Mouse (Mus musculus) hindbrain, postnatal 0 days (tissue): ENCODE measurements around the gene Abcg8. TPM values are rescaled to one million over a fixed set of nuclear protein-coding genes. Genes with fewer than 3 reads are reported as not detected.

Source experiments
- ATAC-seq: fragments of 200-750 bp; cut with Nextera tagmentation; 2 replicates; pipeline ENCODE4 v1.8.0; 2017; ENCODE audit warnings: mild to moderate bottlenecking, moderate TSS enrichment, moderate library complexity
- DNase-seq: peaks from one replicate; pipeline ENCODE4 v3.0.0-alpha.2; 2015; ENCODE audit warnings: low spot score
- H3K27ac ChIP-seq: fragments of 300-500 bp; sonication (generic); 2 replicates; pipeline ENCODE4 v1.5.1; 2014; ENCODE audit warnings: mild to moderate bottlenecking
- H3K27me3 ChIP-seq: fragments of 300-500 bp; sonication (generic); 2 replicates; pipeline ENCODE4 v1.6.1; 2014; ENCODE audit warnings: low read length, mixed read lengths; ENCODE audit not compliant: insufficient read depth
- H3K36me3 ChIP-seq: fragments of 300-500 bp; sonication (generic); 2 replicates; pipeline ENCODE4 v1.6.1; 2014; ENCODE audit warnings: low read length, mixed read lengths; ENCODE audit not compliant: insufficient read depth
- H3K4me1 ChIP-seq: fragments of 300-500 bp; sonication (generic); 2 replicates; pipeline ENCODE4 v1.6.1; 2014; ENCODE audit warnings: antibody characterized with exemption, low read length, mixed read lengths; ENCODE audit not compliant: insufficient read depth
- H3K4me2 ChIP-seq: fragments of 300-500 bp; sonication (generic); 2 replicates; pipeline ENCODE4 v1.6.1; 2014; ENCODE audit warnings: low read depth, mild to moderate bottlenecking, low read length, moderate library complexity, mixed read lengths
- H3K4me3 ChIP-seq: fragments of 300-500 bp; sonication (generic); 2 replicates; pipeline ENCODE4 v1.5.1; 2014; ENCODE audit warnings: low read length
- H3K9ac ChIP-seq: fragments of 300-500 bp; sonication (generic); replicated peaks from 2 replicates; pipeline ENCODE4 v1.6.1; 2014; ENCODE audit warnings: mild to moderate bottlenecking, low read length, moderate library complexity, mixed read lengths
- H3K9me3 ChIP-seq: fragments of 300-500 bp; sonication (generic); 2 replicates; pipeline ENCODE4 v1.6.1; 2016; ENCODE audit warnings: low read length, mixed read lengths
- CTCF ChIP-seq: IDR thresholded peaks from 2 replicates; pipeline ENCODE4 v1.5.1; 2016; ENCODE audit warnings: antibody characterized with exemption, control low read depth, low read depth
- WGBS: fragments of 180-500 bp; shearing (Covaris S2); extraction: QIAGEN DNeasy Blood & Tissue Kit; methylation state at CpG from one replicate; pipeline ENCODE4 v1.1.7; 2014; 5-methylcytosine and 5-hydroxymethylcytosine counted together
- polyA plus RNA-seq: library from polyadenylated mRNA; unstranded; fragments of >200 nt; fragmentation: Nextera tagmentation; extraction: Ambion mirVana; gene quantifications from 2 replicates; pipeline ENCODE4 v1.2.1, GENCODE M21; 2015
- total RNA-seq: library from RNA; depleted of rRNA; stranded (reverse); fragments of >200 nt; gene quantifications from 2 replicates; pipeline ENCODE4 v1.2.3, GENCODE M21; 2014

Gene Abcg8
- total and polyA plus RNA-seq, 2 experiments from 2014 or later, result not detected

DNA sequence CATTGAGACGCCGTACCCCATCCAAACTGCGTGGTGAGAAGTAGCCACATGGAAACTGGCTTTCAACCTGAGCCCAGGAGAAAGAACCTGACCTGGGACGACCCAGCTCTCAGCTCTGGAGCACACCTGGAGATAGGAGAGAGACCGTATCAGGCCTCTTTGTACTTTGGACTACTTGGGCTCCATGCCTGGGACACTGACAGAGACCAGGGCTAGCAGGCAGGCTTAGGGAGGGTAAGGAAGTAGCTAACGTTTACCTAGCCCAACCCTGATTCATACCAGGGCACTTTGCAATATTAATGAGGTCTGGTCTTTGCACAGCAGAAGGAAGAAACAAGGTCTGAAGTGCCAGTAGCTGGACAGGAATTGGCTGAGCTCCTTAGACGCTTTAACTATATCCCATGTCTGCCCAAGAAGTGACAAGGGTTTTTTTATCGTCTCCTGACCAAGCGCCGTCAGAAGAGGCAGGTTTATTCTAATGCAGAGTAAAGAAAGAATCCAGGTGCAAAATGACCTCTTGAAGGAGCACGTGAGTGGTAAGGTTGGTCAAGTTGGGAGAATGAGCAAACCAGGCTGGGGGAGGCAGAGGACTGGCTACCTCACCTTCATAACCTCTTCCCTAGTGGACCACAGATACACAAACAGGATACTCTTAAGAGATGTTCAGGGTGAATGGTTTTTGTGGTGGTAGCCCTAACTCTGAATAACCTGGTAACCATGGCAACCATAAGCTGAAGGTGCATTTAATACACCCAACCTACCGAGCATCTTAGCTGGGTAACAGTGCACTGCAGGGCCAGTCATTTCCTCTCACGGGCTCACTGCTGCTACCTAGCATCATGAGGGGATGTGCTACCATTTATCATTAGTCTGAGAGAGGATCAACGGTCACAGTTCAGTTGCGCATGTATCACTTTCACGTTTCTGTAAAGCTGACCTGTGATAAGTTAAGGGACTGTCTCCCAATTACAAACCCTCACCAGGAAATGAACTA lies 3.4 kb upstream of the Abcg8 start:
- 76% methylated on average over 16 of the region's 16 CpGs for WGBS
- Histone ChIP-seq H3K27ac (no peak overlapping the region), H3K9me3 (no peaks in the 10 kb centered on the region), H3K9ac (no peak overlapping the region), H3K4me2 (no peak overlapping the region), H3K4me3 (no peak overlapping the region), H3K4me1 (no peaks in the 10 kb centered on the region), H3K36me3 (no peaks in the 10 kb centered on the region), H3K27me3 (peaks cover 9% of the 10 kb centered on the region)
- DNase-seq (no peak), ATAC-seq (no peak)
- no peak for TF ChIP-seq CTCF

DNA sequence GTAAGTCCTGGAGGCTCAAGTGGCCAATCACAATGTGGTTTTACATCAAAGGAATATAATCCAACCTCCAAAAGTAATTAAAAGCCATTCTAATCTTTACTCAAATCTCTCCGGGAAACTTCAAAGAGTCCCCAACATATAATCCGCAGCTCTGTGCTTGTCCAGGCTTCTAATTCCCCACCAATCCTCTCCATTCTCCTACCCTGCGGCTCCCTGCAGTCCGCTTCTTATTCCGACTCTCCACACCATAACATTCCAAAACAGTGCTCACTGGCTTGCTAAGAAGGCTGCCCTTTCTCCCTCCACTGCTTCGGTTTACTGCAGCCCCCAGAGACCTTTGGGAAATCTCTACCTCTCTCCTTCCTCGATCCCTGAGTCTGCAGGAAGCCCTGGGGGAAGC lies 2.1 kb upstream of the Abcg8 start:
- H3K4me2 ChIP-seq, result no peak overlapping the region
- DNase-seq (no peak), ATAC-seq (no peak)
- no peak overlapping the region for H3K4me3 ChIP-seq
- H3K27ac ChIP-seq, result no peak overlapping the region
- H3K9me3 ChIP-seq, result no peaks in the 10 kb centered on the region
- WGBS, result 34% methylated on average over 7 of the region's 7 CpGs
- peaks cover 9% of the 10 kb centered on the region for H3K27me3 ChIP-seq
- H3K36me3 ChIP-seq, result no peaks in the 10 kb centered on the region
- no peaks in the 10 kb centered on the region for H3K4me1 ChIP-seq
- TF ChIP-seq CTCF, result no peak
- no peak overlapping the region for H3K9ac ChIP-seq

DNA sequence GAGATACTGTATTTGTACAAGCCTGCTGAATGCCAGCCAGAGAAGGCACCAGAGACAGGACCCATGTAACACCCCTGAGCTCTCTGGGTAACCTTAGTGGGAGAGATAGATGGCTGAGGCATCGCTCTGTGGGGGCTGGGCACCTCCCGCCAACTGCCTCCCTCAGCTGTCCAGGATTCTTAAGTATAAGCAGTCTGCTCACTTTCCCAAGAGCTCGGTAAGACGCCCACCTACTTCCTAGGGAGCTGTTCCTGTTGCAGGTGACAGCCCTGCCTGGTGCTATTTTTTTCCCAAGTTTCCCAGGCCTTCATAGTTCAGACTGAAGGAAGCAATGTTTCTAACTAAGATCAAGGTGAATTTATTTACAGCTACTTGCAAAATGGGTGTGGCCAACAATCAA lies 898 bp upstream of the Abcg8 start:
- H3K27me3 ChIP-seq, result peaks cover 9% of the 10 kb centered on the region
- TF ChIP-seq CTCF, result no peak
- no peak for ATAC-seq
- no peak overlapping the region for H3K4me3 ChIP-seq
- H3K4me1 ChIP-seq, result no peaks in the 10 kb centered on the region
- no peaks in the 10 kb centered on the region for H3K9me3 ChIP-seq
- no peak overlapping the region for H3K4me2 ChIP-seq
- WGBS, result 68% methylated on average over 4 of the region's 4 CpGs
- H3K9ac ChIP-seq, result no peak overlapping the region
- no peak for DNase-seq
- no peaks in the 10 kb centered on the region for H3K36me3 ChIP-seq
- no peak overlapping the region for H3K27ac ChIP-seq

DNA sequence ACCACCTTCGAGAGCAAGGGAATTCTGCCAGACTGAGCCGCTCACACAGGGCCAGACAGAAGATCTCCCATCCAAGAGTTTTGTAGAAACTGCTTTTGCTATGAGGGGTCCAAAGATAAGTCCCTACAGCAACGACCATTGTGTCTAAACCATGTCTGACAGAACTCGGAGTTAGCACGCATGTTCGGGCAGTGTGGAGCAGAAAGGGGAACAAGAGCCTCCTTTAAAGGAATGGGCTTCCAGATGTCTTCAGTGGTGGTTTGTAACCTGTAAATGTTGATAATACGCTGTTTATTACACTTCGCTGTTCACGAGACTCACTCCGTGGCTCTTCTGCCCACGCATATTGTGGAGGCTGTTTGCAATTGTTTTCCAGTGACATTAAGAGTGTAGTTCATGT lies 1.5 kb downstream of the Abcg8 start:
- WGBS, result 90% methylated on average over 11 of the region's 11 CpGs

DNA sequence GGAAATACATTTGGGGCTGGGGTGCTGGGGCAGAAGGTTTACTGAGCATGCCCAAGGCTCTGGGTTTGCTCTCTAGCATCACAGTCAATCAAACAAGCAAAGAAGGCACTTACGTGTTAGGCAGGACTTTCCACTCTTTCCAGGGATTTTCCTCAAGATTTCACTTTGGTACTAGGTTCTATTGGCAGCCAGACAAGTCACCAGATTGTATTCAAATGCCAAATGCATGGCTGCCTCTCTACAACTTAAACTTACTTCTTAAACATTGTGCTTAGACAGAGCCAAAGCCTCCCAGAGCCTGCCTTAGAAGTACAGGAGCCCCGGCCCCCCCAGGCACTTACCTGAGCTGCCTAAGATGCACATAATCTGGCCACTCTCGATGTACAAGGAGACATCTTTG lies 5.6 kb downstream of the Abcg8 start:
- no peak for DNase-seq
- H3K27ac ChIP-seq, result no peak overlapping the region
- H3K9ac ChIP-seq, result no peak overlapping the region
- no peak overlapping the region for H3K4me2 ChIP-seq
- no peak overlapping the region for H3K4me3 ChIP-seq
- 69% methylated on average over 3 of the region's 3 CpGs for WGBS
- no peaks in the 10 kb centered on the region for H3K4me1 ChIP-seq
- TF ChIP-seq CTCF, result no peak
- no peak for ATAC-seq
- no peaks in the 10 kb centered on the region for H3K27me3 ChIP-seq
- H3K9me3 ChIP-seq, result no peaks in the 10 kb centered on the region
- H3K36me3 ChIP-seq, result no peaks in the 10 kb centered on the region

More for the DNA sequence above, 1.5 kb downstream of the Abcg8 start:
- no peaks in the 10 kb centered on the region for H3K9me3 ChIP-seq
- ATAC-seq (no peak), DNase-seq (no peak)
- no peaks in the 10 kb centered on the region for H3K4me1 ChIP-seq
- no peak overlapping the region for H3K27ac ChIP-seq
- peaks cover 9% of the 10 kb centered on the region for H3K27me3 ChIP-seq
- no peak overlapping the region for H3K4me2 ChIP-seq
- no peak overlapping the region for H3K9ac ChIP-seq
- TF ChIP-seq CTCF, result no peak
- H3K4me3 ChIP-seq, result no peak overlapping the region
- no peaks in the 10 kb centered on the region for H3K36me3 ChIP-seq

DNA sequence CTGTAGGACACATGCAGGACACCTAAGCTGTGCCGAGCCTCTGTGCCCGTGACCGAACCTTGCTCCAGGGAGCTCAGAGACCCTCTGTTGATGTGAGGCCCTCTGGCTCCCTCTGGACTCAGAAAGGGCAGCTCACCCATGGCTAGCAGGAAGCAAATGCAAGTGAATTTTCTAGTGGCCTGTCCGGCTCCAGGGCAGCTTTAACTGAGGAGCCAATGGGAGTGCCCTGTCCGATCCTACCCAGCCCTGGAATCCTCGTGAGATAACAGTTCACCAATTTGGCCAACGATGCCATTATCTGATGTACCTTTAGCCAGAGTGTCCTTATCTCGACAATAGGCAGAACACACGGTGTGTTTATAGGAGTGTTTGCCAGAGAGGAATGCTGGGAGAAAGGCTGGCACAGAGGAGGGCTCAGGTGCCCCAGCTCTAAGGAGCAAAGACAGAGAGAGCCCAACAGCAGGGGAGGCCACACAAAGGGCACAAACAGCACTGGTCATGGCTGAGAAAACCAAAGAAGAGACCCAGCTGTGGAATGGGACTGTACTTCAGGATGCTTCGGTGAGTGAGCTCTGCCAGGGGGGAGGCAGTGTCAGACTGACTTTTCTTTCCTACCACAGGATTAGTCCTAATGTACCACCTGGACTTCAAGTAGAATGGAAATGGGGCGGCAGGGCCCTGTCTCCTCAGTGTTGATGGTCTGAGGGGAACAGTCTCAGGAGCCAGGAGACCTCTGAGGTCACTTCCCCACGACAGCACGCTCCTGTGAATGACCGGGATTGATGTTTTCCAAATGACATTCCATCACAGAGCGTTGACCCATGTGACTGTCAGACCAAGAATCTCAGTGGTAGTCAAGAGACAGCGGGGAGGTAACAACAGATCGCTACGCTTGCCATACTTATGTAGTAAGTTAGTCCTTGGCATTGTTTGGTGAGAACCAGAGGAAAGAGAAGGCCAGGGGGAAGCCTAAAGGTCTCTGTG lies 6.9 kb downstream of the Abcg8 start, which contains the start of gene Abcg5:
TSS of gene Abcg5 (minus strand) at position 278 of the 984 bp plus-strand sequence.
- no peak within 1 kb of the TSS for H3K4me3 ChIP-seq
- 74% methylated on average over 18 of the region's 18 CpGs for WGBS
- H3K9me3 ChIP-seq, result no peaks in the 10 kb centered on the region
- H3K4me1 ChIP-seq, result no peaks in the 10 kb centered on the region
- no peak within 1 kb of the TSS for H3K27ac ChIP-seq
- no peak within 1 kb of the TSS for H3K9ac ChIP-seq
- H3K36me3 ChIP-seq, result no peaks in the 10 kb centered on the region
- no peak for TF ChIP-seq CTCF
- no peaks in the 10 kb centered on the region for H3K27me3 ChIP-seq
- DNase-seq (no peak), ATAC-seq (no peak)
- H3K4me2 ChIP-seq, result no peak within 1 kb of the TSS
